Mouse (Mus musculus) CH12.LX (cell line): ENCODE data around the gene Cbfa2t3. TPM values are rescaled to one million over a fixed set of nuclear protein-coding genes. Genes with fewer than 3 reads are reported as not detected.
A peak's percentile ranks its signal among the peaks of the same experiment; 100 is the strongest.

Source experiments
- DNase-seq: peaks from one replicate; pipeline ENCODE4 v3.0.0-alpha.2; 2013; ENCODE audit errors: extremely low read depth
- H3K27ac ChIP-seq: 2 replicates; pipeline ENCODE4 v1.5.1; 2012; ENCODE audit warnings: low read depth, mild to moderate bottlenecking, control low read depth, moderate library complexity; ENCODE audit not compliant: insufficient read depth
- H3K27me3 ChIP-seq: replicated peaks from 2 replicates; pipeline ENCODE3; 2012; ENCODE audit warnings: inconsistent platforms
- H3K36me3 ChIP-seq, 2 experiments: replicated peaks in 1 of 2; 2 replicates each; pipeline versions ENCODE3 to v1.6.1; 2012; ENCODE audit warnings: inconsistent platforms in 1 of 2, low read length in 1 of 2, mild to moderate bottlenecking in 1 of 2, mixed read lengths in 1 of 2, moderate library complexity in 1 of 2; ENCODE audit not compliant: control insufficient read depth in 1 of 2, insufficient read depth in 1 of 2
- H3K4me1 ChIP-seq, 2 experiments: 2 replicates each; pipeline ENCODE4 v1.6.1; 2012; ENCODE audit warnings: inconsistent platforms in 1 of 2, moderate library complexity in 1 of 2; ENCODE audit not compliant: insufficient read depth in 2 of 2, control insufficient read depth in 1 of 2
- H3K4me2 ChIP-seq: 2 replicates; pipeline ENCODE4 v1.6.1; 2012; ENCODE audit warnings: low read depth, mild to moderate bottlenecking, control low read depth; ENCODE audit not compliant: poor library complexity, insufficient read depth, severe bottlenecking
- H3K4me3 ChIP-seq, 3 experiments: fragments of 150-350 bp in 1 of 3; sonication (generic) in 1 of 3; replicated peaks in 1 of 3; 2 replicates each; pipeline versions ENCODE3 to v1.5.1; 2011 to 2012; ENCODE audit warnings: low read depth in 2 of 3, low read length in 2 of 3, mild to moderate bottlenecking in 2 of 3, moderate library complexity in 2 of 3, control low read depth in 1 of 3, improper control_type of control experiment in 1 of 3, inconsistent platforms in 1 of 3, mixed read lengths in 1 of 3; ENCODE audit not compliant: poor library complexity in 1 of 3
- H3K79me2 ChIP-seq: replicated peaks from 2 replicates; pipeline ENCODE4 v1.6.1; 2012; ENCODE audit warnings: mild to moderate bottlenecking, moderate library complexity; ENCODE audit not compliant: control insufficient read depth, poor library complexity, insufficient read depth, severe bottlenecking; ENCODE audit errors: extremely low read depth
- H3K9ac ChIP-seq: 2 replicates; pipeline ENCODE4 v1.6.1; 2012; ENCODE audit warnings: low read depth, mild to moderate bottlenecking, control low read depth, moderate library complexity; ENCODE audit not compliant: insufficient read depth
- H3K9me3 ChIP-seq: replicated peaks from 2 replicates; pipeline ENCODE3; 2012; ENCODE audit warnings: low read length, inconsistent platforms, mixed read lengths
- BHLHE40 ChIP-seq: IDR thresholded peaks from 2 replicates; pipeline ENCODE4 v1.6.1; 2011; ENCODE audit warnings: mild to moderate bottlenecking, low read depth, low read length, improper control_type of control experiment
- CHD1 ChIP-seq: IDR thresholded peaks from 2 replicates; pipeline ENCODE4 v1.6.1; 2012; ENCODE audit warnings: low read depth, low read length, improper control_type of control experiment, inconsistent platforms
- CHD2 ChIP-seq: IDR thresholded peaks from 2 replicates; pipeline ENCODE4 v1.6.1; 2011; ENCODE audit warnings: low read length, improper control_type of control experiment
- CTCF ChIP-seq, 2 experiments: IDR thresholded peaks in 1 of 2; conservative IDR thresholded peaks in 1 of 2; 2 replicates each; pipeline ENCODE4 v1.5.1; 2011 to 2012; ENCODE audit warnings: low read depth in 2 of 2, low read length in 2 of 2, improper control_type of control experiment in 1 of 2, inconsistent platforms in 1 of 2, mild to moderate bottlenecking in 1 of 2, moderate library complexity in 1 of 2
- E2F4 ChIP-seq: IDR thresholded peaks from 2 replicates; pipeline ENCODE4 v1.6.1; 2011; ENCODE audit warnings: low read depth, low read length, improper control_type of control experiment; ENCODE audit not compliant: insufficient replicate concordance
- ELF1 ChIP-seq: IDR thresholded peaks from 2 replicates; pipeline ENCODE4 v1.6.1; 2014; ENCODE audit warnings: low read depth, mild to moderate bottlenecking, inconsistent platforms, low read length, improper control_type of control experiment
- ETS1 ChIP-seq: conservative IDR thresholded peaks from 2 replicates; pipeline ENCODE4 v1.6.1; 2012; ENCODE audit warnings: low read depth, mild to moderate bottlenecking, inconsistent platforms, low read length, improper control_type of control experiment, moderate library complexity
- HCFC1 ChIP-seq: IDR thresholded peaks from 2 replicates; pipeline ENCODE4 v1.6.1; 2012; ENCODE audit warnings: low read depth, mild to moderate bottlenecking, inconsistent platforms, low read length, improper control_type of control experiment
- IRF4 ChIP-seq: IDR thresholded peaks from 2 replicates; pipeline ENCODE4 v1.6.1; 2014; ENCODE audit warnings: low read depth, mild to moderate bottlenecking, inconsistent platforms, low read length, improper control_type of control experiment
- JUND ChIP-seq: conservative IDR thresholded peaks from 2 replicates; pipeline ENCODE4 v1.6.1; 2011; ENCODE audit warnings: low read depth, low read length, improper control_type of control experiment
- KAT2A ChIP-seq: IDR thresholded peaks from 2 replicates; pipeline ENCODE4 v1.6.1; 2012; ENCODE audit warnings: low read length, improper control_type of control experiment, inconsistent platforms; ENCODE audit not compliant: insufficient replicate concordance
- MAFK ChIP-seq: IDR thresholded peaks from 2 replicates; pipeline ENCODE4 v1.6.1; 2011; ENCODE audit warnings: low read length, improper control_type of control experiment; ENCODE audit not compliant: insufficient replicate concordance
- MAX ChIP-seq: IDR thresholded peaks from 2 replicates; pipeline ENCODE4 v1.6.1; 2011; ENCODE audit warnings: low read length, improper control_type of control experiment
- MEF2A ChIP-seq: IDR thresholded peaks from 2 replicates; pipeline ENCODE4 v1.6.1; 2014; ENCODE audit warnings: low read depth, mild to moderate bottlenecking, inconsistent platforms, low read length, improper control_type of control experiment, borderline replicate concordance
- RAD21 ChIP-seq: IDR thresholded peaks from 2 replicates; pipeline ENCODE4 v1.6.1; 2011; ENCODE audit warnings: low read depth, mild to moderate bottlenecking, low read length, improper control_type of control experiment, moderate library complexity
- SMC3 ChIP-seq: IDR thresholded peaks from 2 replicates; pipeline ENCODE4 v1.6.1; 2011; ENCODE audit warnings: low read depth, low read length, improper control_type of control experiment
- TBP ChIP-seq: conservative IDR thresholded peaks from 2 replicates; pipeline ENCODE4 v1.6.1; 2011; ENCODE audit warnings: low read depth, low read length, improper control_type of control experiment
- TCF12 ChIP-seq: IDR thresholded peaks from 2 replicates; pipeline ENCODE4 v1.6.1; 2014; ENCODE audit warnings: low read depth, mild to moderate bottlenecking, inconsistent platforms, low read length, improper control_type of control experiment
- USF1 ChIP-seq: IDR thresholded peaks from 2 replicates; pipeline ENCODE4 v1.6.1; 2014; ENCODE audit warnings: low read depth, mild to moderate bottlenecking, inconsistent platforms, low read length, improper control_type of control experiment
- USF2 ChIP-seq: conservative IDR thresholded peaks from 2 replicates; pipeline ENCODE4 v1.6.1; 2011; ENCODE audit warnings: low read depth, low read length, improper control_type of control experiment
- ZC3H11A ChIP-seq: IDR thresholded peaks from 2 replicates; pipeline ENCODE4 v1.6.1; 2012; ENCODE audit warnings: low read depth, mild to moderate bottlenecking, inconsistent platforms, low read length, improper control_type of control experiment
- ZMIZ1 ChIP-seq: IDR thresholded peaks from 2 replicates; pipeline ENCODE4 v1.6.1; 2012; ENCODE audit warnings: low read depth, mild to moderate bottlenecking, inconsistent platforms, low read length, improper control_type of control experiment
- ZNF384 ChIP-seq: IDR thresholded peaks from 2 replicates; pipeline ENCODE4 v1.6.1; 2012; ENCODE audit warnings: low read depth, low read length, improper control_type of control experiment, inconsistent platforms
- dilution Hi-C: fragments of 300-500 bp; cut with MboI; formaldehyde crosslinking; loops from 2 replicates; pipeline ENCODE4 v1.14.3; 2020; ENCODE audit warnings: low sequenced_read_pairs; ENCODE audit not compliant: extremely low pct_unique_long_range_greater_than_20kb, extremely low pct_ligation_motif_present
- in situ Hi-C: fragments of 300-500 bp; cut with MboI; formaldehyde crosslinking; loops from 3 replicates; pipeline ENCODE4 v1.14.3; 2019; ENCODE audit warnings: low sequenced_read_pairs, low pct_ligation_motif_present, low pct_unique_long_range_greater_than_20kb, mixed read lengths
- polyA plus RNA-seq: library from polyadenylated mRNA; unstranded; fragments of >175 nt; gene quantifications from 2 replicates; pipeline ENCODE4 v1.2.1, GENCODE M21; 2012; ENCODE audit warnings: low read depth; ENCODE audit not compliant: insufficient read length
- total RNA-seq, 2 experiments: library from RNA; depleted of rRNA; stranded (reverse); fragments of 300-350 nt in 1 of 2; fragments of >200 nt in 1 of 2; gene quantifications; 2 replicates each; pipeline ENCODE4 v1.2.3; 2012 to 2014

Cbfa2t3 gene
- total and polyA plus RNA-seq, 3 experiments, result 0.47 to 22.6 (median 2.1) TPM

DNA sequence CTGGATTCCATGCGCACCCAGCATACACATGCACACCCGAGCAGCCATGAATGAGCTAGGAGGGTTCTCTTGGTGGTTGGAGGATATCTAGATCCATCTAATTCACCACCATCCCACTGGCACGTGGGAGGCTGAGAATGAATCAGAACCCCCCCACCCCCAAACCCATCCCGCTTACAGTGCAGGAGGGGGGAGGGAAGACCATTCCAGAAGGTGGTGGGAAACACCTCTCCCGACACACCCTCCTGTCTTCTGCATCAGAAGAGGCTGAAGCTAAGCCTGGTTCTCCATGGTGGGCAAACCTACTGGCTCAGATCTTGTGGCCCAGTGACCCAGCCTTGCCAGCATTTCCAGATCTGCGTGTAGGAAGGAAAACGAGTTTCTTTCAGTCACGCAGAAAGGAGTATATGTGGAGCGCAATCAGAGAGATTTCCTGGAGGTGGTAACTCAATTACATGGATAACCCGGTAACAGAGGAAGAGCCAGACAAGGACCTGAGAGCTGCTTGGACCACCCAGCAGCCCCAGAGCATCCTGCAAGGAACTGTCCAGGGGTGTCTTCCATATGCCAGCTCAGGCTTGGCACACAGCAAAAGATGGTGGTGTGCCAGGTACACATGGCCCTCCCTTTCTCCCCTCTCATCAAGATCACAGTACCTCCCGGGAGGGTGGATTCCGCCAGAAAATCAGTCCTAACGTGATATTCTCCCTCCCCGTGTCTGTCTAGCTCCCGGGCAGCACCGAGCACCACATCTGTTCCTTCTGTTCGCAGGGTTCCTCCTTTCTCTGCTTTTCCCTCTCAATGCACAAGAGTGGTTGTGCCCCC, 23.1 kb downstream of the Cbfa2t3 start:
- no peak overlapping the region for H3K27ac ChIP-seq
- in situ Hi-C loops, result no loop called here
- DNase-seq, result no peak
- H3K27me3 ChIP-seq, result no peaks in the 10 kb centered on the region
- dilution Hi-C loops, result no loop called here
- H3K36me3 ChIP-seq, result peaks cover 65 to 98% of the 10 kb centered on the region in 2 experiments
- TF ChIP-seq TCF12, result no peak
- no peak for TF ChIP-seq BHLHE40
- TF ChIP-seq MAX, result no peak
- no peak for TF ChIP-seq ZNF384
- TF ChIP-seq ELF1, result no peak
- no peak for TF ChIP-seq USF1
- TF ChIP-seq ZMIZ1, result no peak
- TF ChIP-seq ZC3H11A, result no peak
- no peak for TF ChIP-seq IRF4
- no peak for TF ChIP-seq HCFC1
- no peak for TF ChIP-seq CHD1
- TF ChIP-seq JUND, result no peak
- no peak for TF ChIP-seq E2F4
- no peak for TF ChIP-seq RAD21
- no peak for TF ChIP-seq KAT2A
- TF ChIP-seq CHD2, result no peak
- no peak for TF ChIP-seq TBP
- no peak overlapping the region for H3K4me2 ChIP-seq
- H3K9ac ChIP-seq, result no peak overlapping the region
- no peak overlapping the region for H3K4me3 ChIP-seq
- H3K79me2 ChIP-seq, result peaks cover 9% of the 10 kb centered on the region; the same call in 1 of the 2 replicates
- peaks cover 9 to 24% of the 10 kb centered on the region in 2 experiments for H3K4me1 ChIP-seq
- peaks cover 21% of the 10 kb centered on the region for H3K9me3 ChIP-seq

- peaks cover 9 to 24% of the 10 kb centered on the region in 2 experiments for H3K4me1 ChIP-seq
- H3K27me3 ChIP-seq, result no peaks in the 10 kb centered on the region
- peaks cover 62 to 98% of the 10 kb centered on the region in 2 experiments for H3K36me3 ChIP-seq
- H3K4me2 ChIP-seq, result no peak overlapping the region
- in situ Hi-C loops, result no loop called here
- H3K79me2 ChIP-seq, result peaks cover 4% of the 10 kb centered on the region; the same call in 1 of the 2 replicates
- dilution Hi-C loops, result no loop called here
- no peak overlapping the region for H3K9ac ChIP-seq
- no peak overlapping the region for H3K27ac ChIP-seq
- peaks cover 20% of the 10 kb centered on the region for H3K9me3 ChIP-seq
- TF ChIP-seq ETS1 (no peak), RAD21 (peak; percentile 61), CTCF (conservative IDR thresholded peaks at IDR 0.05 in 1 of 2, IDR thresholded peaks at IDR 0.05 in 1 of 2; ENCODE audit: low read depth in 2 of 2, low read length in 2 of 2) (peak in 1 of 2 experiments; percentile 56; a peak in 2 of 4 replicates), USF2 (no peak), SMC3 (peak; percentile 74), ZC3H11A (peak; percentile 16; the same call in 1 of the 2 replicates), HCFC1 (no peak), MEF2A (no peak), MAFK (no peak)
- no peak overlapping the region for H3K4me3 ChIP-seq
- no peak for DNase-seq
These were observed 23.9 kb downstream of the Cbfa2t3 start for GRCm38 (mm10) chr8:122674999-122675398.
